Mouse (Mus musculus) heart, postnatal 0 days (tissue): ENCODE results near the gene Gm20390. TPM values are rescaled to one million over a fixed set of nuclear protein-coding genes. Genes with fewer than 3 reads are reported as not detected.

ENCODE experiments used
- ATAC-seq: fragments of 200-750 bp; cut with Nextera tagmentation; 2 replicates; pipeline ENCODE4 v1.8.0; 2017; ENCODE audit warnings: low read depth, moderate number of reproducible peaks, moderate library complexity; ENCODE audit not compliant: insufficient read depth
- DNase-seq: peaks from one replicate; pipeline ENCODE4 v3.0.0-alpha.2; 2016; ENCODE audit warnings: low spot score
- H3K27ac ChIP-seq: fragments of 300-500 bp; sonication (generic); 2 replicates; pipeline ENCODE4 v1.5.1; 2014; ENCODE audit warnings: low read depth, mild to moderate bottlenecking
- H3K27me3 ChIP-seq: fragments of 300-500 bp; sonication (generic); 2 replicates; pipeline ENCODE4 v1.6.1; 2014; ENCODE audit warnings: low read length, mixed read lengths; ENCODE audit not compliant: control insufficient read depth, insufficient read depth
- H3K36me3 ChIP-seq: fragments of 300-500 bp; sonication (generic); replicated peaks from 2 replicates; pipeline ENCODE4 v1.6.1; 2014; ENCODE audit warnings: low read length, mixed read lengths; ENCODE audit not compliant: control insufficient read depth, insufficient read depth
- H3K4me1 ChIP-seq: fragments of 300-500 bp; sonication (generic); 2 replicates; pipeline ENCODE4 v1.6.1; 2014; ENCODE audit warnings: antibody characterized with exemption; ENCODE audit not compliant: control insufficient read depth, insufficient read depth
- H3K4me2 ChIP-seq: fragments of 300-500 bp; sonication (generic); 2 replicates; pipeline ENCODE4 v1.6.1; 2014; ENCODE audit warnings: low read depth, mild to moderate bottlenecking, low read length, moderate library complexity
- H3K4me3 ChIP-seq: fragments of 300-500 bp; sonication (generic); 2 replicates; pipeline ENCODE4 v1.5.1; 2014; ENCODE audit warnings: low read depth, low read length
- H3K9ac ChIP-seq: fragments of 300-500 bp; sonication (generic); replicated peaks from 2 replicates; pipeline ENCODE4 v1.6.1; 2014; ENCODE audit warnings: low read depth, low read length, mixed read lengths
- H3K9me3 ChIP-seq: fragments of 300-500 bp; sonication (generic); replicated peaks from 2 replicates; pipeline ENCODE4 v1.6.1; 2016; ENCODE audit warnings: low read length; ENCODE audit not compliant: control insufficient read depth
- CTCF ChIP-seq: IDR thresholded peaks from 2 replicates; pipeline ENCODE4 v1.5.1; 2016; ENCODE audit warnings: antibody characterized with exemption, control low read depth, low read depth
- EP300 ChIP-seq: IDR thresholded peaks from 2 replicates; pipeline ENCODE4 v1.6.1; 2016; ENCODE audit warnings: antibody characterized with exemption, low read depth
- WGBS: fragments of 180-500 bp; shearing (Covaris S2); extraction: QIAGEN DNeasy Blood & Tissue Kit; methylation state at CpG from one replicate; pipeline ENCODE4 v1.1.7; 2014; 5-methylcytosine and 5-hydroxymethylcytosine counted together
- polyA plus RNA-seq: library from polyadenylated mRNA; unstranded; fragments of >200 nt; fragmentation: Nextera tagmentation; extraction: Ambion mirVana; gene quantifications from 2 replicates; pipeline ENCODE4 v1.2.1, GENCODE M21; 2015
- total RNA-seq: library from RNA; depleted of rRNA; stranded (reverse); fragments of >200 nt; gene quantifications from 2 replicates; pipeline ENCODE4 v1.2.3, GENCODE M21; 2014; ENCODE audit warnings: low replicate concordance

The Gm20390 gene
- total and polyA plus RNA-seq, 2 experiments from 2014 or later = 75.6 to 183 TPM

- H3K4me1 ChIP-seq = peaks cover 8% of the 10 kb centered on the region
- no peaks in the 10 kb centered on the region for H3K27me3 ChIP-seq
- TF ChIP-seq EP300 = no peak
- TF ChIP-seq CTCF = no peak
- peak within 1 kb of the TSS; percentile 86 for H3K4me2 ChIP-seq
- WGBS = under 1% methylated on average over 55 of the region's 70 CpGs
- H3K36me3 ChIP-seq = no peaks in the 10 kb centered on the region
- H3K9me3 ChIP-seq = no peaks in the 10 kb centered on the region
- DNase-seq = peak; percentile 98
- H3K4me3 ChIP-seq = peak within 1 kb of the TSS; percentile 86
- H3K27ac ChIP-seq = peak within 1 kb of the TSS; percentile 96
- H3K9ac ChIP-seq = peak within 1 kb of the TSS; percentile 96
- peak; percentile 91 for ATAC-seq
These were observed 27.7 kb upstream of the Gm20390 start, which contains the start of gene Spag9 for GRCm38 (mm10) chr11:93995720-93996305. Spag9 (plus strand) TSS chr11:93996091.

- Histone ChIP-seq H3K4me3 (peak overlapping the region; percentile 86), H3K36me3 (no peaks in the 10 kb centered on the region), H3K27me3 (no peaks in the 10 kb centered on the region), H3K9ac (peak overlapping the region; percentile 96), H3K9me3 (no peaks in the 10 kb centered on the region), H3K27ac (peak overlapping the region; percentile 96), H3K4me1 (peaks cover 8% of the 10 kb centered on the region), H3K4me2 (peak overlapping the region; percentile 78)
- TF ChIP-seq CTCF = no peak
- TF ChIP-seq EP300 = no peak
- 3% methylated on average over 15 of the region's 15 CpGs for whole genome bisulfite sequencing
- DNase-seq = peak; percentile 97
- ATAC-seq = peak; percentile 83
These were observed 27.1 kb upstream of the Gm20390 start for GRCm38 (mm10) chr11:93995111-93995719.

GRCm38 (mm10) chr11:93994531-93994930 is 26.4 kb upstream of the Gm20390 start:
- Histone ChIP-seq H3K27ac (peak overlapping the region; percentile 96), H3K4me3 (peak overlapping the region; percentile 86), H3K27me3 (no peaks in the 10 kb centered on the region), H3K36me3 (no peaks in the 10 kb centered on the region), H3K4me1 (peaks cover 8% of the 10 kb centered on the region), H3K9ac (peak overlapping the region; percentile 96; the same call in 1 of the 2 replicates), H3K4me2 (peak overlapping the region; percentile 78), H3K9me3 (no peaks in the 10 kb centered on the region)
- no peak for DNase-seq
- no peak for ATAC-seq
- no peak for TF ChIP-seq EP300
- TF ChIP-seq CTCF = no peak
- 39% methylated on average over 5 of the region's 5 CpGs for WGBS

GRCm38 (mm10) chr11:93988328-93989062 is 20.4 kb upstream of the Gm20390 start:
- TF ChIP-seq CTCF = no peak
- TF ChIP-seq EP300 = peak; percentile 52; the same call in 1 of the 2 replicates
- peak overlapping the region; percentile 28 for H3K4me2 ChIP-seq
- H3K9ac ChIP-seq = no peak overlapping the region
- peaks cover 20% of the 10 kb centered on the region for H3K4me1 ChIP-seq
- ATAC-seq (peak; percentile 57), DNase-seq (peak; percentile 76)
- WGBS = 33% methylated on average over 12 of the region's 12 CpGs
- no peaks in the 10 kb centered on the region for H3K9me3 ChIP-seq
- H3K4me3 ChIP-seq = no peak overlapping the region
- peak overlapping the region; percentile 97 for H3K27ac ChIP-seq
- H3K36me3 ChIP-seq = no peaks in the 10 kb centered on the region
- no peaks in the 10 kb centered on the region for H3K27me3 ChIP-seq

GRCm38 (mm10) chr11:93987625-93988327 is 19.7 kb upstream of the Gm20390 start:
- peak; percentile 84 for DNase-seq
- no peak overlapping the region for H3K9ac ChIP-seq

More at GRCm38 (mm10) chr11:93987625-93988327, 19.7 kb upstream of the Gm20390 start:
- H3K4me3 ChIP-seq = no peak overlapping the region
- H3K27ac ChIP-seq = peak overlapping the region; percentile 97
- no peaks in the 10 kb centered on the region for H3K36me3 ChIP-seq
- H3K27me3 ChIP-seq = no peaks in the 10 kb centered on the region
- peak; percentile 70 for ATAC-seq
- peak overlapping the region; percentile 39 for H3K4me2 ChIP-seq
- TF ChIP-seq CTCF (no peak), EP300 (no peak)
- WGBS = 19% methylated on average over 8 of the region's 8 CpGs
- H3K9me3 ChIP-seq = no peaks in the 10 kb centered on the region
- peaks cover 20% of the 10 kb centered on the region for H3K4me1 ChIP-seq
